Mouse (Mus musculus): Measurements from ENCODE around the gene Cmtm6.

- TF ChIP-seq GATA1 (IDR thresholded peaks at IDR 0.05; ENCODE audit: borderline replicate concordance, low read length), result no peak
- no peak for TF ChIP-seq FLI1 (IDR thresholded peaks at IDR 0.05; ENCODE audit: low read length)
Observed at GRCm38 (mm10) chr9:114770224-114770623, 39.3 kb downstream of the Cmtm6 start.

Data from megakaryocyte, embryonic 14.5 days (primary cell).